Mouse (Mus musculus) brain, embryonic 14.5 days (tissue): ENCODE results near the gene Cdk14.

Source experiments
- CTCF ChIP-seq: fragments of 200-500 bp; IDR thresholded peaks from 2 replicates; pipeline ENCODE4 v1.5.1; 2012; ENCODE audit warnings: inconsistent platforms, mild to moderate bottlenecking, moderate library complexity, borderline replicate concordance; ENCODE audit not compliant: insufficient read depth, insufficient read length; ENCODE audit errors: extremely low read depth
- POLR2A ChIP-seq: fragments of 200-500 bp; IDR thresholded peaks from 2 replicates; pipeline ENCODE4 v1.6.1; 2012; ENCODE audit warnings: mild to moderate bottlenecking, inconsistent platforms, borderline replicate concordance; ENCODE audit not compliant: poor library complexity, insufficient read depth, insufficient read length, severe bottlenecking; ENCODE audit errors: extremely low read depth

- no peak for TF ChIP-seq CTCF
- TF ChIP-seq POLR2A: no peak
Observed at GRCm38 (mm10) chr5:5128852-5129251, 291.3 kb downstream of the Cdk14 start.
